26 mouse cellular contexts compared by ENCODE assay signal in the genomic region with DNA sequence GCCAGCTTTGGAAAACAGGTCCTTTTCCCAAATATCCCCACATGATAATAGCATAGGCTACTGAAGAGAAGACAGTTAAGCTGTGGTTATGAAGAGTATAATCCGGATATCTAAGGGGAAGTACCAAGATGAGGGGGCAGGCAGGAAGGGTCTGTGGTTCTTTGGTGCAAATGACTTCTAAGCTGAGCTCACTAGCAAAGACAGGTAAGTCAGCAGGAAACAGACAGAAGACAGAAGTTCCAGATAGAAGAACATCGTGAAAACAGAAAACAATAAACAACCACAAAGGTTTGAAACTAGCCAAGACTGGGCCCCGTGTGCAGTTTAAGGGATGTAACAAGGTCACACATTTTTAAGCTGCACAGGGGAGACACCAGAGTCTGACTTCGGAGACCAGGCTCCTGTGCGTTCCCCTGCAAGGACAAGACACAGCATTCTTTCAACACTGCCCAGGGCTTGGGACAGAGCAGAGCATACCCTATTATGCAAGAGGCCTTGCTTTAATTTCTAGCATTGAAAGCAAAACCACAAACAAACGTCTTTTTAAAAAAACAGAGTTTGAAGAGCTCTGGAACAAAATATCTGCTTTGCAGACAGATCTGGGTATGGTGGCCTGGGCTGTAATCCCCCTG. TPM values are rescaled to one million over a fixed set of nuclear protein-coding genes. Genes with fewer than 3 reads are reported as not detected.
DNase-seq lines count a peak whose midpoint lies in the region; ATAC-seq lines count a peak whose summit lies in the region.
"Had no signal": no experiment of that assay in that cellular context is flagged by ENCODE, and none has a peak within 500 bp of the region (broad histone marks: within the 10 kb centered on the region; RNA-seq: fewer than 3 reads in every experiment).

No protein-coding gene starts in this region.

- H3K9me3 ChIP-seq in limb, embryonic 10.5 days (replicated peaks), result no peaks in the 10 kb centered on the region
- H3K9me3 ChIP-seq in hindbrain, embryonic 10.5 days, result no peaks in the 10 kb centered on the region
- H3K9me3 ChIP-seq: embryonic facial prominence, embryonic 12.5 days; forebrain, embryonic 13.5 days; heart, embryonic 10.5 days; heart, embryonic 15.5 days; hindbrain, embryonic 12.5 days had no signal

- WGBS in limb, embryonic 10.5 days, result 82% methylated on average over 6 of the region's 6 CpGs
- 80% methylated on average over 6 of the region's 6 CpGs for WGBS in hindbrain, embryonic 10.5 days

- no peaks in the 10 kb centered on the region for H3K36me3 ChIP-seq in limb, embryonic 10.5 days
- no peaks in the 10 kb centered on the region for H3K36me3 ChIP-seq in hindbrain, embryonic 10.5 days
- H3K36me3 ChIP-seq: embryonic facial prominence, embryonic 12.5 days; heart, embryonic 10.5 days; heart, embryonic 15.5 days; hindbrain, embryonic 12.5 days had no signal

- H3K4me1 ChIP-seq in limb, embryonic 10.5 days, result no peaks in the 10 kb centered on the region
- H3K4me1 ChIP-seq in hindbrain, embryonic 10.5 days (replicated peaks), result no peaks in the 10 kb centered on the region
- H3K4me1 ChIP-seq: embryonic facial prominence, embryonic 12.5 days; heart, embryonic 10.5 days; heart, embryonic 15.5 days; hindbrain, embryonic 12.5 days had no signal

- peak; percentile 87 for ATAC-seq in CD4-positive, CD25-positive, alpha-beta regulatory T cell, adult 4 months
- peak; percentile 90 for ATAC-seq in granulocyte monocyte progenitor cell, adult 5-6 weeks (replicated peaks; ENCODE audit: poor library complexity, severe bottlenecking)
- ATAC-seq in megakaryocyte progenitor cell, adult 5-6 weeks (replicated peaks; ENCODE audit: poor library complexity), result peak; percentile 84
- ATAC-seq: forebrain, embryonic 13.5 days; forebrain, postnatal 0 days; hindbrain, postnatal 0 days; intestine, embryonic 16.5 days had no signal

- no peak overlapping the region for H3K27ac ChIP-seq in limb, embryonic 10.5 days
- no peak overlapping the region for H3K27ac ChIP-seq in hindbrain, embryonic 10.5 days
- H3K27ac ChIP-seq: embryonic facial prominence, embryonic 12.5 days; forebrain, embryonic 13.5 days; heart, embryonic 10.5 days; heart, embryonic 15.5 days; hindbrain, embryonic 12.5 days; hindbrain, postnatal 0 days had no signal

- peak; percentile 57 for DNase-seq in CD4-positive helper T cell, adult 2 months (ENCODE audit: low read depth, low spot score)
- DNase-seq in embryo, embryonic 10.5 days (ENCODE audit: low spot score), result no peak
- no peak for DNase-seq in limb, embryonic 10.5 days (ENCODE audit: low spot score)
- DNase-seq in hindbrain, embryonic 10.5 days (ENCODE audit: low spot score), result no peak
- no peak for DNase-seq in right cerebral cortex, adult 2 months (ENCODE audit: low spot score in 2 of 2)
- DNase-seq: adrenal gland, postnatal 14 days; B cell, adult 2 months; cerebellum, adult 18-20 months; cerebellum, adult 9-11 months; forebrain, postnatal 0 days; gastrocnemius, postnatal 25 days; heart, adult 18-20 months; heart, postnatal 14 days; kidney, adult 2 months had no signal

- no peaks in the 10 kb centered on the region for H3K27me3 ChIP-seq in limb, embryonic 10.5 days (ENCODE audit: low read depth, poor library complexity, severe bottlenecking)
- no peaks in the 10 kb centered on the region for H3K27me3 ChIP-seq in hindbrain, embryonic 10.5 days (ENCODE audit: insufficient read depth, poor library complexity, severe bottlenecking)
- H3K27me3 ChIP-seq: embryonic facial prominence, embryonic 12.5 days; forebrain, embryonic 13.5 days; heart, embryonic 15.5 days; hindbrain, embryonic 12.5 days had no signal

- H3K4me3 ChIP-seq in limb, embryonic 10.5 days, result no peak overlapping the region
- H3K4me3 ChIP-seq in hindbrain, embryonic 10.5 days, result no peak overlapping the region
- H3K4me3 ChIP-seq: embryonic facial prominence, embryonic 12.5 days; forebrain, embryonic 13.5 days; heart, embryonic 10.5 days; heart, embryonic 15.5 days; hindbrain, embryonic 12.5 days had no signal

RNA-seq across cellular contexts. Expression of gene Cpb2, which starts 14.5 kb away (rescaled TPM):
- not detected for polyA plus RNA-seq in CD4-positive, CD25-positive, alpha-beta regulatory T cell, adult 4 months (2017; shearing (Covaris generic))
- total RNA-seq in granulocyte monocyte progenitor cell, adult 5-6 weeks (2014; fragmentation: Nextera tagmentation), result not detected in 2 replicates
- total RNA-seq in granulocyte monocyte progenitor cell, adult 5-6 weeks (2017), result not detected in 2 replicates
- not detected in 2 replicates for total RNA-seq in megakaryocyte progenitor cell, adult 5-6 weeks (2015)
- not detected in 2 replicates for total RNA-seq in megakaryocyte progenitor cell, adult 5-6 weeks (2017)
- polyA plus RNA-seq in limb, embryonic 10.5 days (2016; fragmentation: Nextera tagmentation; extraction: Ambion mirVana), result not detected in 2 replicates
- not detected in 2 replicates for polyA plus RNA-seq in hindbrain, embryonic 10.5 days (2016; fragmentation: Nextera tagmentation; extraction: Ambion mirVana)
- total RNA-seq: adrenal gland, adult 18-20 months; forebrain, postnatal 0 days; gastrocnemius, adult 18-20 months; gastrocnemius, postnatal 25 days; heart, adult 18-20 months; heart, postnatal 14 days; hindbrain, postnatal 0 days had no signal
- polyA plus RNA-seq: forebrain, postnatal 0 days; hindbrain, embryonic 12.5 days; hindbrain, postnatal 0 days had no signal

RNA-seq across cellular contexts. Expression of gene Zc3h13, which starts 56.6 kb away (rescaled TPM):
- polyA plus RNA-seq in CD4-positive, CD25-positive, alpha-beta regulatory T cell, adult 4 months (2017; shearing (Covaris generic)), result 10 to 100 TPM; 21.7 to 23.9 TPM
- 20.1 and 26.8 TPM in 2 replicates for total RNA-seq in granulocyte monocyte progenitor cell, adult 5-6 weeks (2014; fragmentation: Nextera tagmentation)
- total RNA-seq in granulocyte monocyte progenitor cell, adult 5-6 weeks (2017), result 24.5 and 29.2 TPM in 2 replicates
- total RNA-seq in megakaryocyte progenitor cell, adult 5-6 weeks (2015), result 23.4 and 31.9 TPM in 2 replicates
- total RNA-seq in megakaryocyte progenitor cell, adult 5-6 weeks (2017), result 23.7 and 26.9 TPM in 2 replicates
- 34.0 and 38.9 TPM in 2 replicates for polyA plus RNA-seq in limb, embryonic 10.5 days (2016; fragmentation: Nextera tagmentation; extraction: Ambion mirVana)
- 32.2 and 36.0 TPM in 2 replicates for polyA plus RNA-seq in hindbrain, embryonic 10.5 days (2016; fragmentation: Nextera tagmentation; extraction: Ambion mirVana)
